Mouse (Mus musculus) limb, embryonic 13.5 days (tissue): ENCODE results near the gene Ttc4. TPM values are rescaled to one million over a fixed set of nuclear protein-coding genes. Genes with fewer than 3 reads are reported as not detected.

ENCODE experiments used
- ATAC-seq: fragments of 200-750 bp; cut with Nextera tagmentation; 2 replicates; pipeline ENCODE4 v1.8.0; 2017; ENCODE audit warnings: low read depth, moderate number of reproducible peaks, moderate TSS enrichment; ENCODE audit not compliant: low FRiP score
- H3K27ac ChIP-seq: fragments of 300-500 bp; sonication (generic); 2 replicates; pipeline ENCODE4 v1.5.1; 2015; ENCODE audit warnings: inconsistent platforms, mild to moderate bottlenecking, moderate library complexity
- H3K27me3 ChIP-seq: fragments of 300-500 bp; sonication (generic); 2 replicates; pipeline ENCODE4 v1.6.1; 2015; ENCODE audit warnings: mild to moderate bottlenecking, inconsistent platforms
- H3K36me3 ChIP-seq: fragments of 300-500 bp; sonication (generic); 2 replicates; pipeline ENCODE4 v1.6.1; 2015; ENCODE audit warnings: inconsistent platforms, mild to moderate bottlenecking, moderate library complexity
- H3K4me1 ChIP-seq: fragments of 300-500 bp; sonication (generic); 2 replicates; pipeline ENCODE4 v1.6.1; 2015; ENCODE audit warnings: inconsistent platforms
- H3K4me2 ChIP-seq: fragments of 300-500 bp; sonication (generic); replicated peaks from 2 replicates; pipeline ENCODE4 v1.6.1; 2015; ENCODE audit warnings: inconsistent platforms, mild to moderate bottlenecking, moderate library complexity
- H3K4me3 ChIP-seq: fragments of 300-500 bp; sonication (generic); 2 replicates; pipeline ENCODE4 v1.5.1; 2015; ENCODE audit warnings: moderate library complexity, mild to moderate bottlenecking, inconsistent platforms
- H3K9ac ChIP-seq: fragments of 300-500 bp; sonication (generic); 2 replicates; pipeline ENCODE4 v1.6.1; 2015; ENCODE audit warnings: mild to moderate bottlenecking, inconsistent platforms
- H3K9me3 ChIP-seq: fragments of 300-500 bp; sonication (generic); 2 replicates; pipeline ENCODE4 v1.6.1; 2016; ENCODE audit warnings: inconsistent platforms
- WGBS: fragments of 180-500 bp; shearing (Covaris S2); methylation state at CpG from one replicate; pipeline ENCODE4 v1.1.7; 2015; 5-methylcytosine and 5-hydroxymethylcytosine counted together
- polyA plus RNA-seq: library from polyadenylated mRNA; unstranded; fragments of >200 nt; fragmentation: Nextera tagmentation; extraction: Ambion mirVana; gene quantifications from 2 replicates; pipeline ENCODE4 v1.2.1, GENCODE M21; 2015

Gene Ttc4
- polyA plus RNA-seq, 1 experiment from 2014 or later = 113 TPM

DNA sequence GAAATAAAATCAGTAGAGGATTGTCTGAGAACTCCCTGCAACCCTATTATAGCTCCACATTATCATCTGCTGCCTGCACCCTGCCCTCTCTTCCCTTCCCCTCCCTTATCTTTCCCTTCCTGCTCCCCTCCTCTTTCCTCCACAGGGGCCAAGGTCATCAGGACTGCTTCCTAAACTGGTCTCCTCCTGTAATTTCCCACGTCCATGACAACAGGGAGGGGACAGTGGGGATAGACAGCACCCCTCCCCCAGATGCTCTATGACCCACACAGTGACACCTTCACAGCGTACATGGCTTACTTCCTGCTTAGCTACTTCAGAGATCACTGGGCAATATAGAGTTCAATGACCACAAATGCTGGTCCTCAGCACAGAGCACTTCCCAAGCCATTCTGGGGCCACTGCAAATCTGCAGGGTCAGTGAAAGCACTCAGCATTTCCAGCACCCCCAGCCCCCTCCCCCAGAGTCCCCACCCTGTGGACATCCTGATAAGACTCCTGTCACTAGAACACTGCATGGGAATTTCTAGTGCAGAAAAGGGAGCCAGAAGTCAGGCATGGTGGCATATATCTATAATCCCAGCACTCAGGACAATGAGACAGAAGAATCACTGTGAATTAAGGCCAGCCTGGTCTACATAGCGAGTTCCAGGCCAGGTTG, 10.0 kb upstream of the Ttc4 start:
- Histone ChIP-seq H3K27ac (no peak overlapping the region), H3K36me3 (no peaks in the 10 kb centered on the region), H3K4me2 (no peak overlapping the region), H3K9ac (no peak overlapping the region), H3K4me3 (no peak overlapping the region), H3K9me3 (no peaks in the 10 kb centered on the region), H3K4me1 (no peaks in the 10 kb centered on the region), H3K27me3 (0 out of 2 replicates have a peak, but pooled peaks cover 2% of the 10 kb centered on the region)
- WGBS = 46% methylated on average over 3 of the region's 3 CpGs
- ATAC-seq = no peak

DNA sequence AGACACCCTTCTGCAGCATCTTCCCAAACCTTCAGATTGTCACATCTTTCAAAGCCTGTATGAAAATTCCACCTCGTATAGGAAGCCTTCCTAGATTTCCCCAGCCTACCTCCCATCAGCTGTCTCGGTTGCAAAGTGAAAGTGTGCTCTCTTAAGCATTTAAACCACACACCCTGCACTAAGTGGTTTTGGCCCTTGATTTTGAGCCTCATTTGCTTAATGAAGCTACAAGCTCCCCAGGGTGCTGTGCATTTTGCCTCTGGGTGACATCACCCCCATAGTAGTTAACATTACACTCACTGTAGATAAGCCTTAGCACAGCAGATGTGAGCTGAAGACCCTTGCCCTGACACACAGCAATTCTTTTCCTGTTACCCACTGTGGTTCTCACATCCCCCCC, 2.2 kb upstream of the Ttc4 start:
- no peak for ATAC-seq
- no peak overlapping the region for H3K4me2 ChIP-seq
- WGBS = 54% methylated on average over 2 of the region's 2 CpGs
- no peak overlapping the region for H3K4me3 ChIP-seq
- H3K4me1 ChIP-seq = peaks cover 9% of the 10 kb centered on the region
- peaks cover 10% of the 10 kb centered on the region for H3K36me3 ChIP-seq
- H3K27me3 ChIP-seq = no peaks in the 10 kb centered on the region
- no peak overlapping the region for H3K9ac ChIP-seq
- no peaks in the 10 kb centered on the region for H3K9me3 ChIP-seq
- no peak overlapping the region for H3K27ac ChIP-seq

DNA sequence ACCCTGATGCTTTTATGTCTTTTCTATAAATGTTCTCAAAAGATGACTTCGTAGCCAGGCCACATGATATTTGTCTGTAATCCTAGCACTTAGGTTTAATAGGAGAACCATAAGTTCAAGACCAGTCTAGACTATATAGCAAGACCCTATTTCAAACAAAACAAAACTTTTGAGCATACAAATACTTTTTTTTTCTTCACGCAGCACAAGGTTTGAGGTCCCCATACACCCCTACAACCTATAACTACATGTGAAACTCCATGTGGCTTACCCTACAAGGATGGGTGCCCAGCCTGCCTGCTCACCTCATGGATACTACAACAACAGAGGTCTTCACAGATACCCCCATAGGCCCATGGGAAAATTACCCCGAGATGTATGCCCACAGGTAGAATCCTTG, 408 bp upstream of the Ttc4 start:
- Histone ChIP-seq H3K27ac (no peak overlapping the region), H3K9ac (no peak overlapping the region)
- 44% methylated on average over 3 of the region's 3 CpGs for WGBS

DNA sequence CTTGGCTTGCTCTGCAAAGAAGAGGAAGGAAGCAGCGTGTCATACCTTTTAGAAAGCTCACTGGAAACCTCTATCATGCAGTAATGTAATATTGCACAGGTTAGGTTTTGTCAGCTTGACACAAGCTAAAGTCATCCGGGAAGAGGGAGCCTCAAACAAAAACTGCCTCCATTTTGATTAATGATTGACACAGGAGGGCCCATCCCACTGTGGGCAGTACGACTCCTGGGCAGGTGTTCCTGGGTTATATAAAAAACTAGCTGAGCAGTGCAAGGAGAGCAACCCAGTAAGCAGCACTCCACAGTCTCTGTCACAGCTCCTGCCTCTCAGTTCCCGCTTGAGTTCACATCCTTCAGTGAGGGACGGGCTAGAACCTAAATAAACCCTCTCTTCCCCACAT, 2.0 kb downstream of the Ttc4 start:
- 93% methylated on average over 5 of the region's 5 CpGs for WGBS
- no peak for ATAC-seq
- H3K4me2 ChIP-seq = no peak overlapping the region
- no peak overlapping the region for H3K4me3 ChIP-seq
- peaks cover 51% of the 10 kb centered on the region for H3K36me3 ChIP-seq
- H3K9ac ChIP-seq = no peak overlapping the region
- no peak overlapping the region for H3K27ac ChIP-seq
- peaks cover 9% of the 10 kb centered on the region for H3K4me1 ChIP-seq
- no peaks in the 10 kb centered on the region for H3K9me3 ChIP-seq
- H3K27me3 ChIP-seq = no peaks in the 10 kb centered on the region

More for the DNA sequence above, 408 bp upstream of the Ttc4 start:
- H3K36me3 ChIP-seq = peaks cover 27% of the 10 kb centered on the region
- H3K4me3 ChIP-seq = peak overlapping the region; percentile 90
- H3K27me3 ChIP-seq = no peaks in the 10 kb centered on the region
- peak; percentile 58; the same call in 1 of the 2 replicates for ATAC-seq
- H3K9me3 ChIP-seq = no peaks in the 10 kb centered on the region
- H3K4me2 ChIP-seq = peak overlapping the region; percentile 88
- H3K4me1 ChIP-seq = peaks cover 9% of the 10 kb centered on the region

DNA sequence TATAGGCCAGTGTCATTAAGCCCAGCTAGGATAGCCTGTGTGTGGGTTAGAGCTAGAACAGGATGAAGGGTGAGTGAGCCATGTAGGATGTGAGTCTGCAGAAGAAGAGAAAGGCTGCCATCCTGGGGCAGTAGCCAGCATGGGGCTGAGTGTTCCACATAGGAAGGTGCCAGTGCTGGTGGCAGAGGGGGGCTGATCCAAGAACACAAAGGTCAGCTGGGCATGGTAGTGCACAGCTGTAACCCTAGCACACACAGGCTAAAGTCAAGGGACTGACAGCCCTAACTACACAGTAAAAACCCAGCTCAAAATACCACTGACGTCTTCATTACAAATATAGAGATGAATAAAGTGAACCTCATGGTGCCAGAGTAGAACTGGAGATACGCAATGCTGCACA, 12.2 kb downstream of the Ttc4 start:
- H3K27me3 ChIP-seq = no peaks in the 10 kb centered on the region
- H3K4me2 ChIP-seq = no peak overlapping the region
- no peak overlapping the region for H3K9ac ChIP-seq
- H3K4me1 ChIP-seq = no peaks in the 10 kb centered on the region
- H3K36me3 ChIP-seq = peaks cover 100% of the 10 kb centered on the region
- H3K4me3 ChIP-seq = no peak overlapping the region
- no peak overlapping the region for H3K27ac ChIP-seq
- H3K9me3 ChIP-seq = no peaks in the 10 kb centered on the region
- ATAC-seq = no peak
- WGBS = 98% methylated on average over 2 of the region's 2 CpGs

DNA sequence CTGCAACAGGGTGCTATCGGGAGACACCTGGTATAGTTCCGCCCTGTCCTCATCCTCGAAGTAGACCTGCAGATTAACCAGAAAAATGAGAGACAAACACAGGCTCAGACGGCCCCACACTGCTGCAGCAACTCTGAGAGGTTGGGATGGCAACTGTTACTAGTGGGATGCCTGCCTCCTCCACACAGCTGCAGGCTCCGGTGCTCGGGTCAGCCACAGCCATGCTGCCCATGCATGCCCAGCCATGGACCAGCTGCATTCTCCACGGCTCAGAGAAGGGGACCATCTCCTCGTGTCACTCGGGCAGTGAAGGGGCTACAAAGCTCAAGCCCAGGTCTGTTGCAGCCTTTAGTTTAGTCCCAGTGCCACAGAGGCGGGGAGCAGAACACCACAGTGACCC, 13.1 kb downstream of the Ttc4 start:
- ATAC-seq = no peak
- Histone ChIP-seq H3K27me3 (no peaks in the 10 kb centered on the region), H3K9me3 (no peaks in the 10 kb centered on the region), H3K36me3 (peaks cover 100% of the 10 kb centered on the region), H3K4me3 (no peak overlapping the region), H3K9ac (no peak overlapping the region), H3K27ac (no peak overlapping the region), H3K4me1 (no peaks in the 10 kb centered on the region), H3K4me2 (no peak overlapping the region)
- WGBS = 92% methylated on average over 10 of the region's 10 CpGs

DNA sequence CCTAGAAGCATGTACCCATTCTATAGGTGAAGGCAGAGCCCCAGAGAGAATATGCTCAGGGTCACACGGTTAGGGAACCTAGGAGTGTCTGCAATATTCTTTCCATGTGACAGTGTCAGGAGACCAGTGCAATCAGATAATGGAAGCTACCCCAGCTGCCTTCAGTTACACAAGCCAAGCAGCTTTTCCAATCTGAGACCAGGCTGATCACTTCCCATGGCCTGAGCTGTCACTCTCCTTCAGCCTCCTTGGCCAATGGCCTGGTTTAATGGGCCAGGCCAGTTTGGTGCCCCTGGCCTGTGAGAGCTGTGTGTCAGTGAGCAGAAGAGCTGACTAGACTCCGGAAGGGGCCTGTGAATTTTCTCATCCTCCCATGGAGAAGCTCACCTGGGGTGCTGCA, 13.5 kb downstream of the Ttc4 start:
- Histone ChIP-seq H3K4me3 (no peak overlapping the region), H3K36me3 (peaks cover 100% of the 10 kb centered on the region), H3K4me1 (no peaks in the 10 kb centered on the region), H3K9ac (no peak overlapping the region), H3K27ac (no peak overlapping the region), H3K27me3 (no peaks in the 10 kb centered on the region), H3K9me3 (no peaks in the 10 kb centered on the region), H3K4me2 (no peak overlapping the region)
- ATAC-seq = no peak
- 87% methylated on average over 2 of the region's 2 CpGs for WGBS

DNA sequence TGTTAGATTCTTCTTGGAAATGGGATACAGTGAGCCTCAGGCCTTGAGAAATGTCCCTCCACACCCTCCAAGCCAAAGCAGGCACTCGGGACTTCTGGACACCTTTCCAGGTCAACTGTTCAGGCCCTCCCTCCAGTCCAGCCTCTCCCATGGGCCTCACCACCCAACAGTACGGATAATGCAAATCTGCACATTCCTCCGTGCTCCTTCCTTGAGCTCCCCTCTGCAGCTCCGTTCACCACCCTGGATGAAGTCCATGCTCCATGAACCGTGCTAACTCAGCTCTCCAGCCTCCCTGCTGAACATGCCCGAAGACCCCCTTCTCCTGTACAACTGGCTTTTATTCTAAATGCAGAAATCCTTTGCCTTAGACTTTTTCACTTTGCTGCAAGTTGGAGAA, 14.0 kb downstream of the Ttc4 start:
- H3K27ac ChIP-seq = no peak overlapping the region
- H3K9me3 ChIP-seq = no peaks in the 10 kb centered on the region
- H3K4me1 ChIP-seq = no peaks in the 10 kb centered on the region
- H3K4me2 ChIP-seq = no peak overlapping the region
- H3K27me3 ChIP-seq = no peaks in the 10 kb centered on the region
- H3K9ac ChIP-seq = no peak overlapping the region
- 88% methylated on average over 6 of the region's 6 CpGs for WGBS
- peaks cover 100% of the 10 kb centered on the region for H3K36me3 ChIP-seq
- ATAC-seq = no peak
- no peak overlapping the region for H3K4me3 ChIP-seq

DNA sequence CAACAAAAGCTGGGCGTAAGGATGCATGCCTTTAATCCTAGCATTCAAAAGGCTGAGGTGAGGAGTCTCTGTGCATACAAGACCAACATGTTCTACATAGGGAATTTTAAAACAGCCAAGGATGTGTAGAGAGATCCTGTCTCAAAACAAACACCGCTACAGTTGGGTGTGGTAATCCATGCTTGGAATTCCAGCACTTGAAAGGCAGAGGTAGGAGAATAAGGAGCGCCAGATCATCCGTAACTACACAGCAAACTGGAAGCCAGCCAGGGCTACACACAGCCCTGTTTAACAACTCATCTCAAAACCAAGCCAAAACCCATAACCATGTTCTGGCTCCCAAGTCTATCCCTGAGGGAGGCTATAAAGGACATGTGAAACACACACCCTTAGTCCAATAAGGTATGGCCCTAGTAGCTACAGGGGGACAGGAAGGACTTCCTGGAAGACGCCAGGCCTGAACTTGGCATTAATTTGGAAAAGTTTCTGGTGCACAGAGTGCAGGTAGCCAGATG, 14.7 kb downstream of the Ttc4 start:
- Histone ChIP-seq H3K9me3 (no peaks in the 10 kb centered on the region), H3K36me3 (peaks cover 100% of the 10 kb centered on the region), H3K4me2 (no peak overlapping the region), H3K4me3 (no peak overlapping the region), H3K4me1 (no peaks in the 10 kb centered on the region), H3K27me3 (no peaks in the 10 kb centered on the region), H3K27ac (no peak overlapping the region), H3K9ac (no peak overlapping the region)
- ATAC-seq = no peak
- WGBS = 84% methylated on average over 5 of the region's 5 CpGs

DNA sequence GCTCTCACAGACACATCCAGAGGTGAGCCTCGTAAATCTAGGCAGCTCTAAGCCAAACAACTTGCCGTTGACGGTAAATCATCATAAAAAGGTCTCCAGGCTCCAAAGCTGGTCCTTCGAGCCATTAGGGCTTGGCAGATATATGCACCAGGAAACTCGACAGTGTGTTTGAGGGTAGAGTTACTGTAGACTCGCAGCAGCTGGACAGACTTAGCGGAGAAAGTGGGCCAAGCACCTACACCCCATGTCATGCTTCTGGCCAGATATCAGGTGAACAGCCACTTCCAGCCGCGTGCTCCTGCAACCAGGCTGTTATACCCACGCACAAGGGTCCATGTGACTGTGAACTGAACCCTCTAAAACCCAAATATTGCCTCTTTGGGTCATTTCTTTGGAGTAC, 23.1 kb downstream of the Ttc4 start:
- 67% methylated on average over 10 of the region's 10 CpGs for WGBS
- H3K27ac ChIP-seq = no peak overlapping the region
- H3K36me3 ChIP-seq = peaks cover 70% of the 10 kb centered on the region
- no peak for ATAC-seq
- H3K9me3 ChIP-seq = no peaks in the 10 kb centered on the region
- no peak overlapping the region for H3K9ac ChIP-seq
- peaks cover 11% of the 10 kb centered on the region for H3K4me1 ChIP-seq
- no peak overlapping the region for H3K4me2 ChIP-seq
- no peaks in the 10 kb centered on the region for H3K27me3 ChIP-seq
- no peak overlapping the region for H3K4me3 ChIP-seq

DNA sequence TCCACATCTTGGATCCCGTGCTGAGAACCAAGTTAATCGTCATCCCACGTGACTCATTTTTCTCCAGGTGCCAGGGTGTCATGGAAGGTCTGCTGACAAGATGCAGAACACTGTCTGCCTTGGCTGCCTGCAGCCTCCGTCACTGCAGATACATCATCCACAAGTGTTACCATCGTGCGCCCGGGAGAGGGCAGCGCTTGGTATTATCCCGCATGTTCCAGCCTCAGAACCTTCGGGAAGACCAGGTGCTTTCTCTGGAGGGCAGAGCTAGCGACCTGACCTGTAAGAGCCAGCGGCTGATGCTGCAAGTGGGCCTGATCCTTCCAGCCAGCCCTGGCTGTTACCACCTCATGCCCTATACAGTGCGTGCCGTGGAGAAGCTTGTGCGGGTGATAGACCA, 25.7 kb downstream of the Ttc4 start:
- H3K27ac ChIP-seq = no peak overlapping the region
- no peak overlapping the region for H3K4me2 ChIP-seq
- H3K4me3 ChIP-seq = no peak overlapping the region
- no peaks in the 10 kb centered on the region for H3K27me3 ChIP-seq
- peaks cover 46% of the 10 kb centered on the region for H3K36me3 ChIP-seq
- ATAC-seq = no peak
- H3K9ac ChIP-seq = no peak overlapping the region
- 92% methylated on average over 15 of the region's 15 CpGs for WGBS
- peaks cover 11% of the 10 kb centered on the region for H3K4me1 ChIP-seq
- no peaks in the 10 kb centered on the region for H3K9me3 ChIP-seq

DNA sequence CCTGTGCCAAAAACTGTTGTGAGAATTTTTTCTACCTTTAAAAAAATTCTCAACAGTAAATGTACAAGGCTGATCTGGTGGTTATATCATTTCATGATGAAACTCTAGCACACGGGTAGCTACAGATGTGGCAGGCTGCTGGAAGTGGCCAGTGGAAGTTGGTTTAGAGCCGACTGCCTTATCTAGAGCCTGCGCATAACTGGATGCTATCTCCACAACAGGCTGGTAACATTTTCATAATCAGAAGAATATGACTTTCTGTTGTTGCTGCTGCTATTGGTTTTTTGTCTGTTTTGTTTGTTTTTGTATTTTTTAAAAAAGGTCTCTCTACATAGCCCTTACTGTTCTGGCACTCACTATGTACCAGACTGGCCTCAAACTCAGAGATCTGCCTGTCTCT, 26.2 kb downstream of the Ttc4 start:
- Histone ChIP-seq H3K27ac (no peak overlapping the region), H3K36me3 (peaks cover 43% of the 10 kb centered on the region), H3K9me3 (no peaks in the 10 kb centered on the region), H3K9ac (peak overlapping the region; percentile 20; the same call in 1 of the 2 replicates), H3K4me2 (no peak overlapping the region), H3K4me1 (peaks cover 11% of the 10 kb centered on the region), H3K4me3 (no peak overlapping the region), H3K27me3 (no peaks in the 10 kb centered on the region)
- no peak for ATAC-seq
- 95% methylated on average over 3 of the region's 3 CpGs for WGBS
